Mouse (Mus musculus): ENCODE data around the gene Tesmin.

Tesmin gene

DNA sequence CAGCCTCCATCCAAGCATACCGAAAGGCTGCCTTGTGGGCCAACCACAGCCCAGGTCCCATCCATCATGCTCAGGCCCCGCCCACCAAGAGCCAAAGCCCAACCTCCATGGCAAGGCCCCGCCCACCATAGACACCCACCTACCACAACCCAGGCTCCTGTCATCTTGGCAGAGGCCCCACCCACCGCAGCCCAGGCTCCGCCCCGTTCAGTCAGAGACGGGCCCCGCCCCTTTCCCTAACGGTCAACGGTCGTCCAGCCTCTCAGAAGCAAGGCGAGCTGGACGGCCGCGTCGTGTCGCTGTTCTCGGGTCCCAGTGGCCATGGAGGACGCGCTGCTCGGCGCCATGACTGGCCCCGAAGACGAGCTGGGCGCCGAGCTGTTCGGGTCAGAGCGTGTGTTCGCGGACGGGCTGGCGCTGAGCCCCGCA is at the start of gene Tesmin:
Tesmin (plus strand) TSS at position 229 of the 429 bp plus-strand sequence.
- peak; percentile 77 for DNase-seq (ENCODE audit: low spot score)

DNA sequence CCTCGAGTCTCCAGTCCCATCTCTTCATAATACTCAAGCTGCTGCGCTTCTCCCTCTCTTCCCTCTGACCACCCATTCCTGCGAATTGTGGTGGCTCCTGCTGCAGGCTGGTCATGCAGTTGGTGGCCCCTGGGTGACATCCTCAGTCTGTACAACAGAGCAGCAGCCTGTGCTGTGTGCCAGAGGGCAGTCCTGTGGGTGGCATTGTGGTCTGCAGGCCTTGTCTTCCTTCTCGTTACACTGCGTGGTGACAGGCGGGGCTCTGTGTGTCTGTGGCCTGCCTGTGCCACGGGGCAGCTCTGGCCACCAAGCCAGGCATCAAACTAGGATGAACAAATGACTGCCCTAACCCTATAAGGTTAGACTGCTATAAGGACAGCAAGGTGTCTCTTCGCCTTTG is 49.5 kb upstream of the Tesmin start:
- no peak for DNase-seq (ENCODE audit: low spot score)

DNA sequence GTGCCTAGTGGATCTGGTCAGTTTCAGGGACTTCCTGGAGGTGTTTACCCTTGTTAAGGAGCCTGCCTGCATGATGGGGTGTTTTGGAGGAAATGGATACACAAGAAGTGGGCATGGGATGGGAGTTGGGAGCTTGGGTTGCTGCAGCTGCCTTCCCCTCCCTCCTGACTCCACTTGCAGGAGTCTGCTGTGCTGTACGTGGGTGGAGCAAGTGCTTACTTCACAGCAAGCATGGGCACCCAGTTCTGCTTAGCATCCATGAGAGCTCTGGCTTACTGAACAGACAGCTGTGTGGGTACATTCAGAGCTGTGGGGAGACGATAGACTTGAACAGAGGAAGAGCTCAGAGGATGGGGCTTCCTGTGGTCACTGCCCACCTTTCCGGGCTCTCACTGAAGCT is 47.6 kb upstream of the Tesmin start:
- DNase-seq (ENCODE audit: low spot score) = no peak

DNA sequence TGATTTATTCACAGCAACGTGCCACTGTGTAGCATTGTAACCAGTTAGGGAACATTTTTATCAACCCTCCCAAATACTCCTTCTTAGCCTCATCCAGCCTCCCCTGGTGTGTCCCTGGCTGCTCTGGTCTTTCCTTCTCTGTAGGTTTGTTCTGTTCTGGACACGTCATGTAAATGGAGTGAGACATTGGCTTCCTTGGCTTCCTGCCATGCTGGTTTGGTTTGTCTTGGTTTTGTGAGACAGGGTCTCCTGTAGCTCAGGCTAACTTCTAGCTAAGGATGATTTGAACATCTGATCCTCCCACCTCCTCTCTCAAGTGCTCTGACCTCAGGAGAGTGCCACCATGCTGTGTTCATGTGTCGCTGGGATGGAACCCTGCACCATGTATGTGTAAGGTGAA is 44.7 kb upstream of the Tesmin start:
- no peak for DNase-seq (ENCODE audit: low spot score)

DNA sequence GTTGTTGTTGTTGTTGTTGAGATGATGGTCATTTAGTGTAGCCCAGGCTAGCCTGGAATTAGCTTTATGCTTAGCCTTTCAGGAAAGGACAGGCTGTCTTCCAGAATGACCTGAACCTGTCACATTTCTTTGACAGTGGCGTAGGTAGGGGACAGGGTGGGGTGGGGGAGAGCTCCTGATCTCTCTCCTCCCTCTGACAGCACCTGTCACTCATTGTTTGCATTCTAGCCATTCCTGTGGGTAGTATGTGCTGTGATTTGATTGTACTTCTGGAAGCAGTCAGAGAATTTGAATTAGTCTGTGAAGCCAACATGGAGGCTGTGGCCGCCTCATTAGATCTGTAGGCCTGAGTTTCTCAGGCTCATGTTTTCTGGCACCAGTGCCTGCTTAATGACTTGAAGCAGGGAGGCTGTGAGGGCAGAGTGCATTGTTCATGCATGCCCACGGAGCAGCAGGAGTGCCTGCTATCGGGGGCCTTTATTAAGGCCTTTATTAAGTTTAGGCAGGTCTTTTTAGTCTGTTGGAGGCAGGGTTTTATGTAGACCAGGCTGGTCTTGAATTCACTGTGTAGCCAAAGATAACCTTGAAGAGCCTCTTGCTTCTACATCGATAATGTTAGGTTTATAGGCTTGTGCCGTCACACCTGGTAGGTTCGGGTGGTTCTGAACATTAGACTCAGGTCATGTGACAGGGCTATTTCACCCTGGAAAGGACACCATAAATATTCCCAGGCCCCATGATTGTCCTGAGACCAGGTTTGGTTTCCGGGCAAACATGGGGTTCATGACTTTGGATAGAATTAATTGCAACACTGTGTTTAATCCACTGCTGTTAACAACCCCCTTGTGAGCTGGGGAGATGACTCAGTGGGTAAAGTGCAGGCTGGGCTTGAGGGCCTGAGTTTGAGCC is 43.8 kb upstream of the Tesmin start:
- DNase-seq (ENCODE audit: low spot score) = no peak

DNA sequence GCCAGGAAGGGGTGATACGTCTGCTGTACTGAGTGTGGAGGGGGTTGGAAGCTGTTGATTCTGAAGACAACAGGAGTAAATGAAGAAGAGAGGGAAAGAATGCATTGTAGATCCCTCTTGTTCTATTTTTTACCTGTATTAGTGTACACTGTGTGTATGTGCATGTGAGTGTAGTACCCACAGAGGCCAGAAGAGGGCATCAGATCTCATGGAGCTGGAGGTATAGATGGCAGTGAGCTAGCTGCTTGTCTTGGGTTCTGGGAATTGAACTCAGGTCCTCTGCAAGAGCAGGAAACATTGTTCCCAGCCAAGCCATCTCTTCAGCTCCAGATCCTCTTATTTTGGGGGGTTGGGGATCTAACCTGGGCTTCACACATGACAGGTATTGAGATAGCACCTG is 40.9 kb upstream of the Tesmin start:
- DNase-seq (ENCODE audit: low spot score) = no peak

DNA sequence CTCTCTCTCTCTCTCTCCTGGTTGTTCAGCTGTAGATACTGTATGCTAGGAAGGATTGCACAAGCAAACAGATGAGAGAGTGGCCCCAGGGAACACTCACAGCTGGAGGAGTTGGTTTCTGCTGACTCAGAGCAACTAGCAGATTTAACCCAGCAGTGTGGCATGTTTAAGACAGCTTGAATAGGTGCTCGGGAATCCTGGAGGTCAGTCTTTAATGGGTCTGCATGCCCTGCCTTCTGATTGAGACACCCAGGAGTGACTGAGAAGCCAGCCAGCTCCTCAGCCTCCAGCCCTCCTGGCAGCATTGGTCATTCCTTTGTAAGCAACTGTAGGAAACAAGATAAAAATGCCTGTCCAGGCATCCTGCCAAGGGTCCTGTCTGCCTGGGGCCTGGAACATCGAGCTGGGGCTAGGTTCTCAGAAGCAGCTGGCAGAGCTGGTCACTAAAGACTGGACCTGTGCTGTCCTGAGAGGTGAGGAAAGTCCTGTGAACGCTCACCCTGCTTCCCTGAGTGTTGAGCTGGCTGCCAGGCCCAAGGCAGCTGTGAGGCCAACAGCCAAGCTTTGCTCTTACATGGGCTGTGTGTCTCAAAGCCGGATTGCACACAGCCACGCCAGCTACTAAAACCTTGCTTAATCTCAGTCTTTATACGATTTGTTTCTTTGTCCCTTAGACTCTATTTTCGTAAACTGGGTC is 35.1 kb upstream of the Tesmin start:
- DNase-seq (ENCODE audit: low spot score) = peak; percentile 7

DNA sequence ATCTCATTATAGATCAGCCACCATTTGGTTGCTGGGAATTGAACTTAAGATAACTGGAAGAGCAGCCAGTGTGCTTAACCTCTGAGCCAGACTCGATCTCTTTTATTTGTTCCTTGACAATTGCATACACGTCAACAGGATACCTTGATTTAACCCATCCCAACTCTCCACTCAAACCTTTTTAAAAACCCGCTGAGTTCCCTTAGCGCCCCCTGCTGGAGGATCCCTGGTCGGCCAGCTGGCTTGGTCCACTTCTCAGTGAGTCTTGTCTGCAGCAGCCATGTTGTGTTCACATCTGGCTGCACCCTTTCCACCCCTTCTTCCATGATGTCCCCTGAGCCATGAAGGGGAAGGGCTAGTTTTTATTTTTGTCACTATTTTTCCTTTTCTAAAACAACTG is 33.6 kb upstream of the Tesmin start:
- DNase-seq (ENCODE audit: low spot score) = no peak

DNA sequence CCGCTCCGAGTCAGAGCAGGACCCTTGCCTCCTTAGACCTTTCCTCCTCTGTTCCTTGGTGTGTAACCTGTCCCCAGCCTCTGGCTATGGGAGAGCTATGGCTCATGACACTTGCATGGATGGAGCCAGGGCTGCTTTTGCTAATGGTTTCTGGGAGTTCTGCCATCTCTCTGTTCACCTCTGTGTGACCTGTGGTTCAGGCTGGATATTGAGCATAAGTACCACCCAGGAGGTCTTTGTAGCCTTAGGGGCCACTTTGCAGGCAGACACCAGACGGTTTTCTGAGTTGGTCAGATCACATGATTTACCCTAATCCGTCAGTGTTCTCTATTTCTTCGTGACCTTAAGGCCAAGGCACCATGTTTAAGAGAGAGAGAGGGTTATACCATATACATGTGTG is 32.1 kb upstream of the Tesmin start:
- no peak for DNase-seq (ENCODE audit: low spot score)

DNA sequence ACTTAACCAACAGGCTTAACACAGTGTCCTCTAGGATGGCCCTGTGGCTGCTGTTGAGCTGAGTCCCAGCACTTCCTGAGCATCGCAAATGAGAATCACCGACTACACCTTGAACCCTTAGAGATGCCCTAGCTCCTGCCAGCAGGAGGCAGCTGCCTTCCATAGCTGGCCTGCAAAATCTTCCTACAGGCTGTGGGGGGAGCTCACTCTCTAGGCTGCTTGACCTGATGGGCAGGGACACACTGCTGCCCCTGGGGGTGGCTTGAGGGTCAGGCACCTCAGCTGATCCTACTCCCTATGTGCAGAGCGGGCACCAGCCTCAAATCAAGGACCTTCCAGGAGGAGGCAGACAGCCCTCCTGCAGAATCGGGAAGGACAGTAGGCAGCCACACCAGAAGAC is 31.0 kb upstream of the Tesmin start:
- DNase-seq (ENCODE audit: low spot score) = no peak

DNA sequence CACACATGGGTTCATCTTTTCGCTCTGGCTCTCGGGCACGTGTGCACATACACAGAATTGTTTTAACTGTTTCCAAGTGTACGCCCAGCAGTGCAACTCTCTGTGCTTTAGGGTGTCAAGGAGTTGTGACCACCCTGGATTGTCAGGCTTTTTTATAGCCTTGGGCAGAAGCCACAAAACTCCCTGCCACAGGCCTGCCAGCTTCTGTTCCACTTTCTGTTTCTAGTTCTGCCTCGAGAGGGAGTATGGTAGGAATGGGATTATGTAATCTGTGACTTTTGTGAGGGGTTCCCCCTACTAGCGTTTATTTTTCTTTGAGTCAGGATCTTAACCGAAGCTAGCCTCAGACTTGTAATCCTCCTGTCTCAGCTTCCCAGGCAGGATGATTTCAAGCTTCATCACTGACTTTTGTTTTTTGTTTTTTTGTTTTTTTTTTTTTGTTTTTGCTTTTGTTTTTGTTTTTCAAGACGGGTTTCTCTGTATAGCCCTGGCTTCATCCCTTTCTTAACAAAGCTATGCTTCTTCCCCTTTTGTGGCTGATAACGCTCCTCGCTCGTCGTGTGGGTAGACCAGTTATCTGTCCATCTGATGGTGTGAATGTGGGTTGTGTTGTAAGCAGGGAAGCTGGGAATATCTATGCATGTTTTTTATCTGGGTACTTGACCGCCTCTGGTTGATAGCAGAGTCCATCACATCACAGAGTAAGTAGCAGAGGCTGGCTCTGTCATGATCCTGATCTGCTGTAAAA is 28.6 kb upstream of the Tesmin start:
- no peak for DNase-seq (ENCODE audit: low spot score)

DNA sequence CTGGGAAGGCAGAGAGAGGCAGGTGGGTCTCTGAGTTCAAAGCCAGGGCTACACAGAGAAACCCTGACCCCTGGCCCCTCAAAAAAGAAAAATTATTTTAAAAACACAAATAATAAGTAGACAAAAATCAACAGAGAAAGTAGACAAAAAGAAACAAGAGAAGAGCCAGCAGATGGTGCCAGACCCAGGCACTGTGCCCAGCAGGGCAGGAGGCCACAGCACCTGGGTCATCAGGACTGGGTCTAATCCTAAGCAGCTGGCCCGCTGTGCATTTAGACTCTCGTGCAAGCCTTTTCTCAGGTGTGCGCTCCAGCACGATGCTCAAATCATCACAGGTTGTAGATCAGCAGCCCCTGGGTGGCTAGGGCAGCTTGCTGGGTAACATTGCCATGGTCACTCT is 25.1 kb upstream of the Tesmin start:
- no peak for DNase-seq (ENCODE audit: low spot score)

DNA sequence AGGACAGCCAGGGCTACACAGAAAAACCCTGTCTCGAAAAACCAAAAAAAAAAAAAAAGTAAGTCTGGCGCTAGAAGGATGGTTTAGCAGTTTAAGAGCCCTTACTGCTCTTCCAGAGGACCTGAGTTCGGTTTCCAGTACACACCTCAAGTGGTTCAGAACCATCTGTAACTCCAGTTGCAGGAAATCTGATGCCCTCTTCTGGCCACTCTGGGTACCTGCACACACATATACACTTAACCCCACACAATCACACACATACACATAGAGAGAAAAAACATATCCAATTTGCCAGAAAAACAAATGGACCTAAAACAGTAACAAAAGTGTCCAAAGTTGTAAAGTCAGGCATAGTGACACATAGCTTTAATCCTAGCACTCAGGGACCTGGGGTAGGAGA is 23.6 kb upstream of the Tesmin start:
- DNase-seq (ENCODE audit: low spot score) = no peak

DNA sequence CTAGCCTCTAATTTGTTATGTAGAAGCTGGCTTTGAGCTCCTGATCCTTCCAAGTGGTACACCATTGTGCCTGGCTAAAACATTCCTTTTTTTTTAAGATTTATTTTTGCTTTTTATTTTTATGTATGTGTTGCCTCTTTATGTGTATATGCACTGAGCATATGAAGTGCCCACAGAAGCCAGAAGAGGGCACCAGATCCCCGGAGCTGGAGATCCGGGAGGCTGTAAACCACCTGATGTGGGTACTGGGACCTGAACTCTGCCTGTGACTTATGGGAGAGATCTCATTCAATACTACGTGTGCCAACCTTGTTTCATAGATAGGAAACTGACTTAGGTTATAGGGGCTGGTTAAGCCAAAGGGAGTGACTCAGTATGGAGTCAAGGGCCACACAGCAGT is 20.4 kb upstream of the Tesmin start:
- DNase-seq (ENCODE audit: low spot score) = no peak

DNA sequence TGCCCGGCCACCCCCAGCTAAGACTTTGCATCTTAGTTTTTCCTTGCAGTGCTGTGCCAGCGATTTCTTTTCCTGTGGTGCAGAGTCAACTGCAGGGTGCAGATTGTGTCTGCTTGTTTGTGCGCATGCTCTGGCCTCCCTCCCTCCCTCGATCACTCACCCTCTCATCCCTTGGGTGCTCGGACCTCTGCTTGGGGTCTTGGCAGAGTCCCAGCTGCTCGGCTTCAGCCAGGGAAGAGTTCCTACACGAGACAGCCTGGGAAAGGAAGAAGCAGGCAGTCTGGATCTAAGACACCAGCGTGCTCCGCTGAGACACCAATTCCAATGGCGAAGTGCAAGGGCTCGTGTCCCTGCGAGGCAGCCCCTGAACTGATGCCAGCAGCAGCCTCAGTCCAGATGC is 15.3 kb upstream of the Tesmin start:
- no peak for DNase-seq (ENCODE audit: low spot score)

DNA sequence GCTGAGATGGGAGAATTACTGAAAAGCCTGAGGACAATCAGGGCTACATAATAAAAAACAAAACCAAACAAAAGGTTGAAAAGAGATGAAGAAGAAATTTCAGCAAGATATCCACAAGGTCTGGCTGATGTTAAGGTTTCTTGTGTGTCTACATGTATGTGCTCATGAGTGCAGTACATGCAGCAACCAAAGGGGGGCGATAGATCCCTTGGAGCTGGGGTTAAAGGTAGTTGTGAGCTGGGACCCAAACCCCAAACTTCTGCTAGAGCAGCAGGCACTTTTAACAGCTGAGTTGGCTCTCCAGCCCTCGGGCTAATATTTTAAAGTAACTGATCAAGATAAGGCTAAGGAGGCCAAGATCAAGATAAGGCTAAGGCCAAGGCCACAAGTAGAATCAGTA is 14.6 kb upstream of the Tesmin start:
- DNase-seq (ENCODE audit: low spot score) = no peak

DNA sequence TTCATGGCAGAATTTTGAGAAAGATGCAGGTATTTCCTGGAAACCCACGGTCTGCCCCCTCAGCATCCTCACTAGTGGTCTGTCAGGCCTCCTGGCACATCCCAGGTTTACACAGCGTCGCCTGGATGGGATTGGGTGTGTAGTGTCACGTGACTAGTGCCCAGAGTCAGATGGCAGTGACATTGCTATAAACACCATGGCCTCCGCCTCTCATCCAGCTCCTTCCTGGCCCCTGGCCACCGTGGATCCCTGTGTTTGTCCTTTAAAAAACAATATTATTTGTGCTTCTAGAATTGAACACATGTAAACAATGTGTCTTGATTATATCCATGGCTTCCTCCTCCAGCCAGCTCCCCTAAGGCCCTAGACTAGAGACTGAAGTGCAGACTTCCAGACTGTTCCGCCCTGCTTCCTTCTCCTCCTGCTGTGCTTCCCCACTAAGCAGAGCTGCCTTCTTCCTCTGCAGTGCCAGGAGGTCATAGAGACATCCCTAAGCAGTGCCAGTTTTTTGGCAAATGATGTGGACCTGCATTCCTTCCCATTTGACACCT is 12.6 kb upstream of the Tesmin start:
- DNase-seq (ENCODE audit: low spot score) = no peak

DNA sequence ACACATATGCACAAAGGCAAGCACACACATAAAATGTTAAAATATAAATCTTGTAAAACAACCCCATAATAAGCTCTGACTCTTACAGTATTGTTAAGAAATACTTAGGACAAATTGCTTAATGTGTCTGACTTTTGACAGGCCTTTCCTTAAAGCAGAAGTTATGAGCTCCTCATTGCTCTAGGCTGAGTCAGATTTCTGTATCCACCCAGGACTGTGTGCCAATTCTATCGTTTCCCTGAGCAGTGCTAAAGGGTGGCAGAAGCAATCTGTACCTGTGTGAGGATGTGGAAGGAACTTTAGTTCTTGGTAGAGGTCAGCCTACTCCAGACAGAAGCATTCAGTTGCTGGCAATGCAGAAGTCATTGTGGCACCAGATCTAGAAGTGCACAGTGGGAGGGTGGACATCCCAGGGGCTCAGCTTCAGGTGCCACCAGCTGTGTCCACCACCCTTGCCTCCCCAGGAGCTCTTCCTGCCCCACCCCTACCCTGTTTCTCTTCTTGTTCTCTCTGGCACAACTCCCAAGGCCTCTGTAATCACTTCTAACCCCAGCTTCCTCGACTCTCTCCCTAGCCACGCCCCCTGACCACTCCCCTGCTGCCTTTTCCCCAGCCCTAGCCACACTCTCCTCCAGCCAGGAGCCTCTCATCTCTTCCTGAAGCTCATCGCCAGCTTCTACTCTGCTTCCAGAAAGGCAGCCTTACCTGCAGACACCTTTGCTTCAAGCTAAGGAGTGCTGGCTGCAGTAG is 11.5 kb upstream of the Tesmin start:
- no peak for DNase-seq (ENCODE audit: low spot score)

DNA sequence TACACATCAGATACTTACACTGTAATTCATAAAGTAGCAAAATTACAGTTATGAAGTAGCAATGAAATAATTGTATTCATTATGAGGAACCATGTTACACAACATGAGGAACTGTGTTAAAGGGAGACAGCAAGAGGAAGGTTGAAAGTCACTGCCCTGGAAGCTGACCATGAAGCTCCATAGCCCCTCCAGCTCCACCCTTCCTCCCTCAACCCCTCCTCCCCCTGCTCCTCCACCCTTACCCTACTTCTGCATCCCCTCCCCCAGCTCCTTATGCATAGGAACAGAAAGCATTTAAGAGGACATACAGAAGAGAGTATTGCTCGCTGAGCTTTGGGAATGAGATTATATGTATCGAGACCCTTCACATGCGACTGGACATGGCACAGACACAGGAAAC is 10.0 kb upstream of the Tesmin start:
- no peak for DNase-seq (ENCODE audit: low spot score)

DNA sequence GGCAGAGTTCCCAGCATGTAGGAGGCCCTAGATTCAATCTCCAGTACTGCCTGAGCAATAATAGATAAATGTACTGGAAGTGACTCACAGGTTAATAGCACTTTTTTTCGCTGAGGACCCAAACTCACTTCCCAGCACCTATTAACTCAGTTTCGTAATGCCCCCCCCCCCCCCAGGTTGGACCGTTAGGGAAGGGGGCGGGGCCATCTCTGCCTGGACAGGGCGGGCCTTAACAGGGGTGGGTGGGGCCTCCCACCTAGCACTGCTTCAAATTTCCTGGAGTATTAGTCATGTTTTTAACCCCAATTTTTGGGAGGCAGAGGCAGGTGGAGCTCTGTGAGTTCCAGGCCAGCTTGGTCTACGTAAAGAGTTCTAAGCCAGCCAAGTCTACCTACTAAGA is 596 bp upstream of the Tesmin start:
- DNase-seq (ENCODE audit: low spot score) = no peak

DNA sequence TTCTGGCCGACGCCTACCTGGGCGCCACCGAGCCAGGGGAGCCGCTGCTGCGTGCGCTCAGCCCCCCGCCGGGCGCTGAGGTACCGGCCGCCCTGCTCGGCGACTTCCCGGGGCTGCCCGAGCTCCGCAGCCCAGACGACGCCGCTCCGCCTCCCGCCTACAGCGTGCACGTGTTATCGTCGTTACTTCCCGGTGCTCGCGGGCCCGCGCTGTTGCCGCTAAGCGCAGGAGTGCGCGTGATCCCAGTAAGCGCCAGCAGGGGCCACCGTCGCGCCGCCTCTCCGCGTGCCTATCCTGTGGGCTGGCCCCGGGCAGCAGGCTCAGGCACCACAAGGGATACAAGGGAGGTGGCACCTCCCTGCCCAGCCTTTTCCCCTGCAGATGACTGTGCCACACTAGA is 432 bp downstream of the Tesmin start:
- peak; percentile 70 for DNase-seq (ENCODE audit: low spot score)

DNA sequence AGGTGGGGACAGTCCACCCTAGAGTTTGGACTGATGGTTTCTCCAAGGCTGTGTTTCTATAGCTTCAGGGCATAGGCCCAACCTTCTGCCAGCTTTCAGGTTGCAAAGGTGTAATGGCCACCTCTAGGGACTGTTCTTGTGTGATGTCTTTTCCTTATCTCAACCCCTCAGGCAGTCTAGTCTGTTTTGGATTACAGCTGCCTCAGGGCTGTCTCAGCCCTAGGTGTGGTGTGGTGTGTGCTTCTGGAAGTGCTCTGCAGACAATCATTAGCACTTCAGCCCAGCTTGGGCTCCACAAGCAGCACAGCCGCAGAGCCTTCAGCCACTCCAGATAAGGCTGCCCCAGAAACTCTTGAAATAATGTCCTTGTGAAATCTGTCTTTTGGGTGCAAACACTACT is 3.7 kb downstream of the Tesmin start:
- peak; percentile 11 for DNase-seq (ENCODE audit: low spot score)
